Mouse (Mus musculus) lung, embryonic 14.5 days (tissue): ENCODE data around the gene Alkbh1. TPM values are rescaled to one million over a fixed set of nuclear protein-coding genes. Genes with fewer than 3 reads are reported as not detected.

Experiments used
- ATAC-seq: fragments of 200-750 bp; cut with Nextera tagmentation; 2 replicates; pipeline ENCODE4 v1.8.0; 2017; ENCODE audit warnings: mild to moderate bottlenecking, moderate TSS enrichment, moderate library complexity; ENCODE audit not compliant: insufficient read depth
- DNase-seq: peaks from one replicate; pipeline ENCODE4 v3.0.0-alpha.2; 2015
- H3K27ac ChIP-seq: fragments of 300-500 bp; sonication (generic); 2 replicates; pipeline ENCODE4 v1.5.1; 2014; ENCODE audit warnings: low read depth, mild to moderate bottlenecking, moderate library complexity
- H3K27me3 ChIP-seq: fragments of 300-500 bp; sonication (generic); 2 replicates; pipeline ENCODE4 v1.6.1; 2014; ENCODE audit warnings: low read length, control low read depth; ENCODE audit not compliant: insufficient read depth
- H3K36me3 ChIP-seq: fragments of 300-500 bp; sonication (generic); 2 replicates; pipeline ENCODE4 v1.6.1; 2014; ENCODE audit warnings: control low read depth; ENCODE audit not compliant: insufficient read depth
- H3K4me1 ChIP-seq: fragments of 300-500 bp; sonication (generic); 2 replicates; pipeline ENCODE4 v1.6.1; 2014; ENCODE audit warnings: antibody characterized with exemption, control low read depth; ENCODE audit not compliant: insufficient read depth
- H3K4me2 ChIP-seq: fragments of 300-500 bp; sonication (generic); 2 replicates; pipeline ENCODE4 v1.6.1; 2014; ENCODE audit warnings: mild to moderate bottlenecking
- H3K4me3 ChIP-seq: fragments of 300-500 bp; sonication (generic); 2 replicates; pipeline ENCODE4 v1.5.1; 2014; ENCODE audit warnings: low read depth, low read length
- H3K9ac ChIP-seq: fragments of 300-500 bp; sonication (generic); 2 replicates; pipeline ENCODE4 v1.6.1; 2014
- H3K9me3 ChIP-seq: fragments of 300-500 bp; sonication (generic); 2 replicates; pipeline ENCODE4 v1.6.1; 2016; ENCODE audit warnings: low read depth, low read length, control low read depth
- CTCF ChIP-seq: IDR thresholded peaks from 2 replicates; pipeline ENCODE4 v1.5.1; 2016; ENCODE audit warnings: antibody characterized with exemption, low read depth
- WGBS: fragments of 180-500 bp; shearing (Covaris S2); extraction: QIAGEN DNeasy Blood & Tissue Kit; methylation state at CpG from one replicate; pipeline ENCODE4 v1.1.7; 2014; 5-methylcytosine and 5-hydroxymethylcytosine counted together
- polyA plus RNA-seq: library from polyadenylated mRNA; unstranded; fragments of >200 nt; fragmentation: Nextera tagmentation; extraction: Ambion mirVana; gene quantifications from 2 replicates; pipeline ENCODE4 v1.2.1, GENCODE M21; 2014

The Alkbh1 gene
- polyA plus RNA-seq, 1 experiment from 2014 or later = 62.9 TPM

DNA sequence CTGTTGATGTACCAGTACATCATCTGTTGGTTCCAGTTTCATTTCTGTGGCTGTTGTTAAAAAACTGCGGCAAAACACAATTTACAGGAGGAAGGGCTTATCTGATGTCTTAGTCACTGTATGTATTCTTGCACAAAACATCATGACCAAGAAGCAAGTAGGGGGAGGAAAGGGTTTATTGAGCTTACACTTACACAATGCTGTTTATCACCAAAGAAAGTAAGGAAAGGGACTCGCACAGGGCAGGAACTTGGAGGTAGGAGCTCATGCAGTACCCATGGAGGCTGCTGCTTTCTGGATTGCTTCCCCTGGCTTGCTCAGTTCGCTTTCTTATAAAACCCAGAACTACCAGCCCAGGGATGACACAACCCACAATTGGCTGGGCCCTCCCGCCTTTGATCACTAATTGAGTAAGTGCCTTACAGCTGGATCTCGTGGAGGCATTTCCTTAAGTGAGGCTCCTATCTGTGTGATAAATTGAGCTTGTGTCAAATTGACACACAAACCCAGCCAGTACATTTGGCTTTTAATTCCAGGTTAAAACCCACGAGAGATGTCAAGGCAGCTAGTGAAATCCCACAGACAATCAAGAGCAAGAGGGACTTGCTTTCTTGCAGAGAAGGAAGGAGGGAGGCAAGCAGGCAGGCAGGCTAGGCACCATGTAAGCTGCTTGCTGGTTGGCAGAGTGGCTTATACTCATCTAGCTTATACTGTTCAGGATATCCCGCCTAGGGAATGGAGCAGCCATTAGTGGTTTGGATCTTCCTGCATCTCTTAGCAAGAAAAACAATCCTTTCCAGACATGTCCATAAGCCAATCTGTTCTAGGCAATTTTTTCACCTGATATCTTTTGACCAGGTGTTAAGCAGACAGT is 26.7 kb upstream of the Alkbh1 start:
- no peaks in the 10 kb centered on the region for H3K27me3 ChIP-seq
- 0 out of 2 replicates have a peak, but pooled peaks cover 4% of the 10 kb centered on the region for H3K4me1 ChIP-seq
- no peaks in the 10 kb centered on the region for H3K9me3 ChIP-seq
- H3K4me2 ChIP-seq = peak overlapping the region; percentile 78
- WGBS = 57% methylated on average over 7 of the region's 7 CpGs
- no peak for TF ChIP-seq CTCF
- H3K27ac ChIP-seq = no peak overlapping the region
- no peak for DNase-seq
- peaks cover 29% of the 10 kb centered on the region for H3K36me3 ChIP-seq
- peak overlapping the region; percentile 85 for H3K4me3 ChIP-seq
- H3K9ac ChIP-seq = peak overlapping the region; percentile 93
- ATAC-seq = no peak

DNA sequence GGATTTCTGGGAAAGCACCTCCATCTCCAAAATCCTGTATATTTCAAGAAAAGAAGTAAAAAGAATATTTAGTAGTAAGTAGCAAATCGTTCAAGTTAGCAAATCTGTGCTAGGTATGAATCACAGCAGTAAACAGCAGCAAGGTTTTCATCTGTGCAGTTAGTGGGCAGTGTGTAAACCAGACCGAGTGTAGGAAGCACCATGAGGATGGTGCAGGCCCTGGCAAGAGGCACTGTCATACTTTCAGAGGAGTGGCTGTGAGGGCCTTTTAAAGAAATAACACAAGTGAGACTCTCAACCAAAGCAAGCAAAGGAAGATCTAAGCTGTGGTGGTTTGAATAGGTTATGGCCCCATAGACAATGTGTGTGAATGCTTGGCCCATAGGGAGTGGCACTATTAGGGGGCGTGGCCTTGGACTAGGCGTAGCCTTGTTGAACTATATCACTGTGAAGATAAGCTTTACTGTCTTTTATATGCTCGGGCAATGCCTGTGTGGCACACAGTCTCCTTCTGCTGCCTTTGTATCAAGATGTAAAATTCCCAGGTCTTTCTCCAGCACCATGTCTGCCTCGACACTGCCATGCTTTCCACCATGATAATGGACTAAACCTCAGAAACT is 21.0 kb upstream of the Alkbh1 start:
- Histone ChIP-seq H3K27ac (no peak overlapping the region), H3K36me3 (peaks cover 81% of the 10 kb centered on the region), H3K9ac (no peak overlapping the region), H3K4me1 (no peaks in the 10 kb centered on the region), H3K4me3 (no peak overlapping the region), H3K9me3 (no peaks in the 10 kb centered on the region), H3K4me2 (no peak overlapping the region), H3K27me3 (no peaks in the 10 kb centered on the region)
- no peak for ATAC-seq
- DNase-seq = no peak
- no peak for TF ChIP-seq CTCF
- 85% methylated on average over 6 of the region's 6 CpGs for WGBS

DNA sequence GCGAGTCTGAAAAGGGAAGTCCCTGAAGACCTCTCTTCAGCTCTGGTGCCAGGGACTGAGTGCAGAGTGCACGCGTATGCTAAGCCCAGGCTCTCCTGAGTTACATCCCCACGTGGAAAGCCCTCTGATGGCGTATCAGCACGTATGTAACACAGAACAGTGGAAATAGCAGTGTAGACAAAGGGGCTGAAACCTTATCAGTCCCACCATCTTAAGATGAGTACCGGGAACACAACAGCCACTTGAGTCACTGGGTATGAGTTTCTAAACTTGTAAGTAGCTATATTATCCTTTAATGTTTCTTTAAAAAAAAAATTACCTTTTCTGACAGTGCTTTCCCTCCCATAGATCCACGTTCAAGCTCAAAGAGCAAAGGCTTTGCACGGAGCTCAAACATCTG is 5.6 kb upstream of the Alkbh1 start:
- DNase-seq = no peak
- Histone ChIP-seq H3K4me3 (no peak overlapping the region), H3K9ac (no peak overlapping the region), H3K4me1 (no peaks in the 10 kb centered on the region), H3K9me3 (no peaks in the 10 kb centered on the region), H3K27ac (no peak overlapping the region), H3K36me3 (peaks cover 78% of the 10 kb centered on the region), H3K27me3 (no peaks in the 10 kb centered on the region), H3K4me2 (no peak overlapping the region)
- WGBS = 84% methylated on average over 9 of the region's 9 CpGs
- TF ChIP-seq CTCF = no peak
- ATAC-seq = no peak

DNA sequence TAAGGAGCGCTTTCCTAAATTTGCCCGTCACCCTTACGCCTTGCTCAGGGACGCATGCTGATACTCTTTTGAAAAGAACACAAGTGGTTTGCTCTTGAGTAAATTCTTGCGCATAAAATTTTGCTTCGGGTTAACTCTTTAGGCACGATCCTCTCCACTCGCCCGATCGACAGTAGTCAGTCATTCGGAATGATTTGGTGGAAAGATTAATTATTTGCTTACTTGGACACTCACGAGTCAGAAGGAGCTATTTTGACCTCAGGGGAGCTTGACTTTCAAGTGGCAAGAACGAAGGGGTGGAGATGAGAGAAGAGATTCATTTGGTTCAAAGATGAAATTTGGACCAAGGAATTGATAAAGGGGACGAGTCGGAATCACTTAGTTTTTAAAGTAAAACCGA is 394 bp upstream of the Alkbh1 start:
- no peak overlapping the region for H3K27ac ChIP-seq
- peak overlapping the region; percentile 98 for H3K9ac ChIP-seq
- 2% methylated on average over 16 of the region's 16 CpGs for WGBS
- 0 out of 2 replicates have a peak, but pooled peaks cover 5% of the 10 kb centered on the region for H3K4me1 ChIP-seq
- peaks cover 55% of the 10 kb centered on the region for H3K36me3 ChIP-seq
- TF ChIP-seq CTCF = no peak
- peak; percentile 47 for DNase-seq
- H3K4me2 ChIP-seq = peak overlapping the region; percentile 75
- no peaks in the 10 kb centered on the region for H3K9me3 ChIP-seq
- peak overlapping the region; percentile 100 for H3K4me3 ChIP-seq
- H3K27me3 ChIP-seq = no peaks in the 10 kb centered on the region
- ATAC-seq = peak; percentile 10; the same call in 1 of the 2 replicates

DNA sequence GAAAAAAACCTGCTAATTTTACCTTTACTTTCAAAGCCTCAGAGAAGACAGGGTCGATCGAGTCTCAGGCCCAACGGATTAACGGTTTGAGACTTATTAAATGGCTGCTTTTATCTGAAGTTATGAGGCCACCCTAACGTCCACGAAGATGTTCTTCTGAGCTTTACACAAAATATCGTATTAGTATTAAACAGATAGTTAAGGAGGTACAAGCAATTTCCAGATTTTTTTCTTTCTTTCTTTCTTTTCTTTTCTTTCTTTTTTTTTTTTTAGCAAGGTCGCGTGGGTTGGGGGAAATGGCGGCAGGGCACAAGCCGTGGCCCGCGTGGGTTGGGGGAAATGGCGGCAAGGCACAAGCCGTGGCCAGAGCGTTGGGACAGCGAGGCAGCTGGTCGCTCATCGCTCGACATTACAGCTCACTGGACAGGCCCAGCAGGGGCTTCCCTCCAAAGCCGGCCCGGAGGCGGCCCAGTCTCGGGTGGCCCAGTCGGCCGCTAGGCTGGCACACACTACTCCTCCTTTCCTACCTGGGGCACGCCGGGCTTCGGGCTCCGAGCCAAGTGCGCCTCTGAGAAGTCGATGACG is 610 bp downstream of the Alkbh1 start:
- ATAC-seq (peak; percentile 86), DNase-seq (peak; percentile 59)
- Histone ChIP-seq H3K27ac (peak overlapping the region; percentile 90), H3K9me3 (no peaks in the 10 kb centered on the region), H3K4me2 (peak overlapping the region; percentile 75), H3K9ac (peak overlapping the region; percentile 98), H3K27me3 (no peaks in the 10 kb centered on the region), H3K4me3 (peak overlapping the region; percentile 100), H3K36me3 (peaks cover 55% of the 10 kb centered on the region), H3K4me1 (0 out of 2 replicates have a peak, but pooled peaks cover 5% of the 10 kb centered on the region)
- under 1% methylated on average over 33 of the region's 33 CpGs for WGBS
- no peak for TF ChIP-seq CTCF

DNA sequence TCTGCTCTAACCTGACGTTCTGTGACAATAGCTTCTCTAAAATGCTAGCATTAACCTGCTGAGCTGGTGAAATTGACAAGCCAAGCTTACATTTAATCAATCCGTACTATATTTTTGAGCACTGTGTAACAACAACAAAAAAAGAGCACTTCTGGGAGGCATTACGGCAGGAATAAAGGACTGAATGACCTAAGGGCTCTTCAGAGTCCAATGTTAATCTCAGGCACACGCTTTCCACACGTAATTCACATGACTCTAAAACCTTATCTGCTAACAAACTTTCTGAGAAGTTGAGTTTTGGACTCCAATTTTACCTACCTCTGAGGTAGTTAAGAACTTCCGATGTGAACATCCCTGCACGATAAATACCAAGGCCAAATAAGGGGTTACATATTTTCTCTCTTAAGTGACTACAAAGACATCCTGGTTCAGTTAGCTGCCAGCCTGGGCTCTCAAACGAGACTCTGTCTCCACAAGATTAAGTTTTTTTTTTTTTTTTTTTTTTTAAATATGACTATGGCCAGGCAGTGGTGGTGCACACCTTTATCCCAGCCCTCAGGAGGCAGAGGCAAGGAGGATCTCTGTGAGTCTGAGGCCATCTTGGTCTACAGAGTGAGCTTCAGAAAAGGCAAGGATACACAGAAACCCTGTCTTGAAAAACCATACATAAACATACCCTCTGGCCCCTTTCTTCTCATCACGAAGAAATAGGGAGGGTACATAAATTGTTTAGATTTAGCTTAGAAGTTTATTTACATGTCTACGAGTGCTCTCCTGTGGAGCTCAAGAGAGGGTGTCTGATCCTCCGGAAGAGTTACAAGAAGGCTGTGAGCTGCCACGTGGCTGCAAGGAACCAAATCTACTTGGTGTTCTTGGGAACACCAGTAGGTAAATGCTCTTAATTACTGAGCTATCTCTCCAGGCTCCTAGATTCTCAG is 1.4 kb downstream of the Alkbh1 start:
- TF ChIP-seq CTCF = no peak
- ATAC-seq (no peak), DNase-seq (peak; percentile 66)
- Histone ChIP-seq H3K27me3 (no peaks in the 10 kb centered on the region), H3K9me3 (no peaks in the 10 kb centered on the region), H3K36me3 (peaks cover 55% of the 10 kb centered on the region), H3K4me1 (0 out of 2 replicates have a peak, but pooled peaks cover 5% of the 10 kb centered on the region), H3K4me2 (peak overlapping the region; percentile 75), H3K9ac (peak overlapping the region; percentile 98), H3K27ac (peak overlapping the region; percentile 90; the same call in 1 of the 2 replicates), H3K4me3 (peak overlapping the region; percentile 100)
- 13% methylated on average over 12 of the region's 12 CpGs for WGBS
